Mouse (Mus musculus) heart, postnatal 0 days (tissue): ENCODE measurements around the gene H2afx. TPM values are rescaled to one million over a fixed set of nuclear protein-coding genes. Genes with fewer than 3 reads are reported as not detected.
A peak's percentile ranks its signal among the peaks of the same experiment; 100 is the strongest.

ENCODE experiments used
- ATAC-seq: fragments of 200-750 bp; cut with Nextera tagmentation; 2 replicates; pipeline ENCODE4 v1.8.0; 2017; ENCODE audit warnings: low read depth, moderate number of reproducible peaks, moderate library complexity; ENCODE audit not compliant: insufficient read depth
- DNase-seq: peaks from one replicate; pipeline ENCODE4 v3.0.0-alpha.2; 2016; ENCODE audit warnings: low spot score
- H3K27ac ChIP-seq: fragments of 300-500 bp; sonication (generic); 2 replicates; pipeline ENCODE4 v1.5.1; 2014; ENCODE audit warnings: low read depth, mild to moderate bottlenecking
- H3K27me3 ChIP-seq: fragments of 300-500 bp; sonication (generic); 2 replicates; pipeline ENCODE4 v1.6.1; 2014; ENCODE audit warnings: low read length, mixed read lengths; ENCODE audit not compliant: control insufficient read depth, insufficient read depth
- H3K36me3 ChIP-seq: fragments of 300-500 bp; sonication (generic); replicated peaks from 2 replicates; pipeline ENCODE4 v1.6.1; 2014; ENCODE audit warnings: low read length, mixed read lengths; ENCODE audit not compliant: control insufficient read depth, insufficient read depth
- H3K4me1 ChIP-seq: fragments of 300-500 bp; sonication (generic); 2 replicates; pipeline ENCODE4 v1.6.1; 2014; ENCODE audit warnings: antibody characterized with exemption; ENCODE audit not compliant: control insufficient read depth, insufficient read depth
- H3K4me2 ChIP-seq: fragments of 300-500 bp; sonication (generic); 2 replicates; pipeline ENCODE4 v1.6.1; 2014; ENCODE audit warnings: low read depth, mild to moderate bottlenecking, low read length, moderate library complexity
- H3K4me3 ChIP-seq: fragments of 300-500 bp; sonication (generic); 2 replicates; pipeline ENCODE4 v1.5.1; 2014; ENCODE audit warnings: low read depth, low read length
- H3K9ac ChIP-seq: fragments of 300-500 bp; sonication (generic); replicated peaks from 2 replicates; pipeline ENCODE4 v1.6.1; 2014; ENCODE audit warnings: low read depth, low read length, mixed read lengths
- H3K9me3 ChIP-seq: fragments of 300-500 bp; sonication (generic); replicated peaks from 2 replicates; pipeline ENCODE4 v1.6.1; 2016; ENCODE audit warnings: low read length; ENCODE audit not compliant: control insufficient read depth
- CTCF ChIP-seq: IDR thresholded peaks from 2 replicates; pipeline ENCODE4 v1.5.1; 2016; ENCODE audit warnings: antibody characterized with exemption, control low read depth, low read depth
- EP300 ChIP-seq: IDR thresholded peaks from 2 replicates; pipeline ENCODE4 v1.6.1; 2016; ENCODE audit warnings: antibody characterized with exemption, low read depth
- WGBS: fragments of 180-500 bp; shearing (Covaris S2); extraction: QIAGEN DNeasy Blood & Tissue Kit; methylation state at CpG from one replicate; pipeline ENCODE4 v1.1.7; 2014; 5-methylcytosine and 5-hydroxymethylcytosine counted together
- polyA plus RNA-seq: library from polyadenylated mRNA; unstranded; fragments of >200 nt; fragmentation: Nextera tagmentation; extraction: Ambion mirVana; gene quantifications from 2 replicates; pipeline ENCODE4 v1.2.1, GENCODE M21; 2015
- total RNA-seq: library from RNA; depleted of rRNA; stranded (reverse); fragments of >200 nt; gene quantifications from 2 replicates; pipeline ENCODE4 v1.2.3, GENCODE M21; 2014; ENCODE audit warnings: low replicate concordance

Gene H2afx
- total and polyA plus RNA-seq, 2 experiments from 2014 or later, result 69.3 to 285 TPM

GRCm38 (mm10) chr9:44306532-44306931 lies 28.0 kb upstream of the H2afx start:
- no peaks in the 10 kb centered on the region for H3K9me3 ChIP-seq
- TF ChIP-seq CTCF (no peak), EP300 (no peak)
- no peaks in the 10 kb centered on the region for H3K27me3 ChIP-seq
- peaks cover 16% of the 10 kb centered on the region for H3K36me3 ChIP-seq
- H3K9ac ChIP-seq, result no peak overlapping the region
- DNase-seq, result no peak
- H3K27ac ChIP-seq, result no peak overlapping the region; the same call in 1 of the 2 replicates
- peaks cover 13% of the 10 kb centered on the region; the same call in 1 of the 2 replicates for H3K4me1 ChIP-seq
- ATAC-seq, result no peak
- 87% methylated on average over 6 of the region's 6 CpGs for WGBS
- no peak overlapping the region for H3K4me3 ChIP-seq
- H3K4me2 ChIP-seq, result no peak overlapping the region

DNA sequence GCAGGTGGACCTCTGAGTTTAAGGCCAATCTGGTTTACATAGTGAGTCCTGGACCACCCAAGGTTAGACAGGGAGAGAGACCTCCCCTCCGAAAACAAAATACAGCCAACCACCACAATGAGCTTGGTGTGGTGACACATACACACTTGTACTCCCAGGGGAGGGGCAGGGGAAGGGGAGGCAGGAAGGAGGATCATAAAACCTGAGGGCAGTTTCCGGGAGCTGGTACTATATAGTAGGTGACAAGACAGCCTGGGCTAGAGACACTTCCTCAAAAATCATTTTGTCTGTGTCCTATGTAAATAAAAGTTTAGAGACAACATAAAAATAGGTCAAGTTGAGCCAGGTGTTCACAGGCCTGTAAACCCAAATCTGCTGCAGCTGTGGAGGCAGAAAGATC lies 27.2 kb upstream of the H2afx start:
- 90% methylated on average over 2 of the region's 2 CpGs for WGBS
- DNase-seq (no peak), ATAC-seq (no peak)
- Histone ChIP-seq H3K36me3 (peaks cover 9% of the 10 kb centered on the region), H3K27me3 (no peaks in the 10 kb centered on the region), H3K9me3 (no peaks in the 10 kb centered on the region), H3K9ac (no peak overlapping the region), H3K27ac (no peak overlapping the region), H3K4me2 (no peak overlapping the region), H3K4me1 (peaks cover 13% of the 10 kb centered on the region; the same call in 1 of the 2 replicates), H3K4me3 (no peak overlapping the region)
- no peak for TF ChIP-seq CTCF
- TF ChIP-seq EP300, result no peak

GRCm38 (mm10) chr9:44309756-44310155 lies 24.7 kb upstream of the H2afx start:
- Histone ChIP-seq H3K9ac (no peak overlapping the region), H3K4me2 (no peak overlapping the region), H3K27ac (no peak overlapping the region), H3K4me3 (no peak overlapping the region), H3K9me3 (no peaks in the 10 kb centered on the region), H3K36me3 (peaks cover 24% of the 10 kb centered on the region), H3K4me1 (0 out of 2 replicates have a peak, but pooled peaks cover 7% of the 10 kb centered on the region), H3K27me3 (no peaks in the 10 kb centered on the region)
- TF ChIP-seq CTCF, result no peak
- no peak for TF ChIP-seq EP300
- DNase-seq (no peak), ATAC-seq (no peak)
- 69% methylated on average over 3 of the region's 3 CpGs for WGBS

GRCm38 (mm10) chr9:44310750-44311135 lies 23.8 kb upstream of the H2afx start:
- no peak overlapping the region for H3K4me3 ChIP-seq
- ATAC-seq (no peak), DNase-seq (no peak)
- peaks cover 34% of the 10 kb centered on the region for H3K36me3 ChIP-seq
- H3K9me3 ChIP-seq, result no peaks in the 10 kb centered on the region
- TF ChIP-seq EP300 (no peak), CTCF (no peak)
- 38% methylated on average over 10 of the region's 10 CpGs for WGBS
- H3K27me3 ChIP-seq, result no peaks in the 10 kb centered on the region
- peak overlapping the region; percentile 27; the same call in 1 of the 2 replicates for H3K4me2 ChIP-seq
- H3K27ac ChIP-seq, result peak overlapping the region; percentile 83
- 0 out of 2 replicates have a peak, but pooled peaks cover 4% of the 10 kb centered on the region for H3K4me1 ChIP-seq
- H3K9ac ChIP-seq, result 0 out of 2 replicates have a peak overlapping the region, but pooled peaks have one; percentile 17

DNA sequence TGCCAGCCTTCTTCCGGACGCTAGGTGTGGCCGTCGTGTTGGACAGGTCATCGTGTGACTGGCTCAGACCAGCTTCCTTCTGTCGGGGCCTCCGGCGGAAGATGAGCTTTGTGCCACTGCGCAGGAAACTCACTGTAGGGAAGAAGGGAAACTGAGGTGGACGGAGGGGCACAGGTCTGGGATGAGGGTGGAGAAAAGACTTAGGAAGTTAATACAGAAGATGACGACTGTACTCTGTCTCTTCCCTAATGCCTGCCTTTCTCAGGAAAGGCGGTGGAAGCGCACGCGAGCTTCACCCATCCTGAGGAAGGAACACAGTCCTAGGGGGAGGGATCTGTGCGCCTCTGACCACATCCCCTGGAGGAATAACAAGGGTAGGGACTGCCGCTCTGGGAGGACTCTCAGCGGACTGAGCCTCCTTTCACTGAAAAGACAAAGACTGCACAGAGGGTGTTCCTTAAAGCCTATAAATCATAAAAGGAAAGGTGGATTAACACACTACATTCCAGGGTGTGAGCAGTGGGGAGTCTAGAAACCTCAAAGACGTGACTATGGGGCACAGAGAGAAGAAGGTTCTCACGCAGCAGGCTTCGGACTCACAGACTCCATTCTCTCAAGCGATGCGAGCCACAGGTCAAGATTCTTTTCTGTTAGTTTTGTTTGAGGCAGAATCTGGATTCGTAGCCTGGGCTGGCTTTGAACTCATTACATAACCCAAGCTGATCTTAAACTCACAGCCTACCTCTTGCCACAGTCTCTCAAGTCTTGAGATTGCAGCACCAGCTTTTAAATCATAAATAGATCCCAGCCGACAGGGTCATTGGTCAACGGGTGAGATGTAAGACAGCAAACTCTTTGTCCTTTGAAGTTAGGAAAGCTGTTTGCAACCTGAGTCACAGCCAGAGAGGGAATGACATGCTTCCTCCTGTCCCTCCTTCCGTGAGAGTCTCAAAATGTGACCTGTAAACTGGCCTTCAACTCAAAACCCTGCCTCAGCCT lies 23.1 kb upstream of the H2afx start:
- DNase-seq (peak; percentile 45), ATAC-seq (peak; percentile 75)
- H3K27ac ChIP-seq, result peak overlapping the region; percentile 83
- peaks cover 41% of the 10 kb centered on the region for H3K36me3 ChIP-seq
- H3K9ac ChIP-seq, result peak overlapping the region; percentile 17; the same call in 1 of the 2 replicates
- 35% methylated on average over 27 of the region's 27 CpGs for WGBS
- 0 out of 2 replicates have a peak, but pooled peaks cover 4% of the 10 kb centered on the region for H3K4me1 ChIP-seq
- no peak overlapping the region for H3K4me3 ChIP-seq
- H3K27me3 ChIP-seq, result no peaks in the 10 kb centered on the region
- TF ChIP-seq EP300 (0 out of 2 replicates have a peak, but pooled peaks have one; percentile 21), CTCF (no peak)
- H3K4me2 ChIP-seq, result peak overlapping the region; percentile 27
- no peaks in the 10 kb centered on the region for H3K9me3 ChIP-seq
